Mouse (Mus musculus) adipocyte (in vitro differentiated cells): ENCODE results near the gene Trnau1ap.
"Not testable (repeated sequence)": the region's sequence is repeated elsewhere in the genome, so short reads cannot be mapped to it uniquely, and the experiment has no call there.

Experiments
- DNase-seq: peaks from one replicate; pipeline ENCODE4 v3.0.0-alpha.2; 2016; ENCODE audit warnings: low spot score

Trnau1ap gene

DNA sequence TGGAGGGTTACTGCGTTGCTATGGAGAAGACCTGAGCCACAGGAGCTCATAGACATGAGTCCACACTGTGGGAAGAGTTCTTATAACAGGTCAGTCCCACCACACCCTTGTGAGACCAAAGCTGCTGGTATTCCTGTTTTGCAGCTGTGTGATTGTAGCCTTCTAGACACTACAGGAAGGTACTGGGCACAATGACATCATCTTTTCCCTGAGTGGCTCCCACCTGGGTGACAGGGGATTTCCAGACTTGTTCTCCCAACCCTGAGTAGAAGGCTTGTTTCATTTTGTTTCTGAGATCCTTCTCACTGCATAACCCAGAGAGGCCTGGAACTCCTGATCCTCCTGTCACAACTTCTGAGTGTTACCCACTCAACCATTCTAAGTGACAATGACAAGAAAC lies 29.5 kb downstream of the Trnau1ap start:
- DNase-seq, result no peak

DNA sequence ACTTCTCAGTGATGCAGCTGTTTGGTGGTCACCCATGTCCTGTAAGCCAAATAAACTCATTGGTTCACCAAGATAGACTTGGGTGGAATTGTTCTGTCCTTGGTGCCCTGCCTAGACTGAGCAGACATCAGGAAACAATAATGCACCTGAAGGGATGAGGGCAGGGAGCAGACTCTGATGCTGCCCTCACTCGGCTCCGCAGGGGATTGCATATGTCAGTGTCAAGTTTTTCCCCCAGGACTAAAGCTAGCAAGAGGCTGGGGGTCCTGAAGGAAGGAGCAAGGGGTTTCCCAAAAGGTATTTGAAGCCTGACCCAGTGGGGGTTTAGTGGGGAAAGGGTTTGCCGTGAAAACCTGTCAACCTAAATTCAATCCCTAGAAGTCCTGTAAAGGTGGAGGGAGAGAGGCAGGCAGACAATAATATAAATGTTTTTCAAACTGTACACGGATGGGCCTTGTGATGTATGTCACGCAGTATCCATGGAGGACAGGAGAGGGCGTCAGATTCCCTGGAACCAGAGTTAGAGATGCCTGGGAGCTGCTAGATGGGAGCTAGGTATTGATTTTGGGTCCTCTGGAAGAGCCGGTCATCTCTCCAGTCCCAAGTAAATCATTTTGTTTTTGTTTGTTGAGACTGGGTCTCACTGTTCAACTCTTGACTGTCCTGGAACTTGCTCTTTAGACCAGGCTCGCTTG lies 33.5 kb downstream of the Trnau1ap start:
- DNase-seq, result no peak

DNA sequence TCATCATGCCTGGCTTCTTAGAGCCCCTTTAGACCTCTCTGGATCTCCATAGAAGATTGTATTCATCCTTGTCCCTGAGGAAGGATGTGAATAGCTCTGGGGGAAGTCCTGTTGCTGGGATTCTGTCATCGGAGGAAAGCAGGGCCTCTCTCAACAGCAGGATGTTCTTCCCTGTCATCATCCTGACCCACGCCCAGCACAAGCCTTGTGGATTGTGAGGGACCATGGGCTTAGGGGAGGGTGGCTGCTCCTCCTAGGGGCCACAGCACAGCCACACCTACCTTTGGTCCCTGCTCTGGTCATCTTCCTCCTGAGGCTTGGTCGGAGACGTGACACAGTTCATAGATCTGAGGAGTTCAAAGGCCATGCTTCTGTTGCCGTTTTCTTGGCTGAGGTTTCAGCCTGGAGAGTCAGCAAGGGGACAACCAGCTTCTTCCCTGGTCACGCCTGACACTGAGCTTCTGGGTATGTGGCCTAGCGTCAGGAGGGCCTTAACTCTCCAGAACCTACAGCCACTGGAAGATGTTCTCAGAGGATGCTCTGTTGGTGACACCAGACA lies 35.6 kb downstream of the Trnau1ap start:
- DNase-seq, result no peak

DNA sequence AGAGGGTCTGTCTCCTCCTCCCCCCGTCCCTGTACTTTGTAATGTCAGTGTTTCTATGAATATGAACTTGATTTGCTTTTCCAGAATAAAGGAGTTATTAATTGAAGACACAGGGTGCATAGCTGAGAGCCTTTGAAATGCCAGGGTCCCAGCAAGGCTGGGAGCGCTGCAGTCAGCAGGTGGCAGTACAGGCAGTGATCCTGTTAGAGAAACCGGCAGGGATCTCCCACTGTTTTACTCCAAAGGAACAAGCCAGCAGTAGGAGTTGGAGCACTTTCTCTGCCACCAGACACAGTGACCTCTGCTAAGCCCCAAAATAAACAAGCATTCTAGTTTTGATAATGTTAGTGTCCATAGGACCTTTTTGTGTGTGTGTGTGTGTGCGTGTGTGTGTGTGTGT lies 36.4 kb downstream of the Trnau1ap start:
- peak; percentile 45 for DNase-seq

DNA sequence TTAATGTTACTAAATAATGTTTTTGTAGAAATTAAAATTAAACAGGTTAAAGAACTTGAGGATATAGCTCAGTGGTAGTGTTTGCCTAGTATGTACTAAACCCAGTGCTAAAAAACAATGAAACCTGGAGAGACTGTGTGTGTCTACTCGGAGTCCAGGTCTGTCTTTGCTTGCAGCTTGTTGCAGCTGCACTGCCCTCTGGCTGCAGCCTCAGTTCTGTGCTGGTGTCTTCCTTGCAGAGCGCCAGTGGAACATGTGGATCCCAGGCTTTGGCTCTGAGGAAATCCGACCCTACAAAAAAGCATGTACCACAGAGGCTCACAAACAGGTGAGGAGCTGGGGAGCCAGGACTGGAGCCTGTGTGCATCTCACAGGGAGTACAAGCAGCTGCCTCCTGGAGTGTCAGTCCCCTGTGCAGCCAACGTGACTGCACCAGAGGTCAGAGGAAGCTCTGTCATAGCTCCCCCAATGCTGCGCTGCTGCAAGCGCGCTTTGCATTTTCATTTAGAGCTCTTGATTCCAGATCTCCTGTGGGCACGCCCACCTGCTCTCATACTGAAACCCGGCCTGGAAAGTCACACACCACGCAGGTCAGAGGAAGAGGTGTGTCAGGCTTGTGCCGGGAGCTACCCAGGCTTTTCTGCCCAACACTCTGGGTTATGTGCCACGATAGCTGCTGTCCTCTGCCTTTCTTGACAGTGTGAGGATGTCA lies 37.6 kb downstream of the Trnau1ap start:
- no peak for DNase-seq

DNA sequence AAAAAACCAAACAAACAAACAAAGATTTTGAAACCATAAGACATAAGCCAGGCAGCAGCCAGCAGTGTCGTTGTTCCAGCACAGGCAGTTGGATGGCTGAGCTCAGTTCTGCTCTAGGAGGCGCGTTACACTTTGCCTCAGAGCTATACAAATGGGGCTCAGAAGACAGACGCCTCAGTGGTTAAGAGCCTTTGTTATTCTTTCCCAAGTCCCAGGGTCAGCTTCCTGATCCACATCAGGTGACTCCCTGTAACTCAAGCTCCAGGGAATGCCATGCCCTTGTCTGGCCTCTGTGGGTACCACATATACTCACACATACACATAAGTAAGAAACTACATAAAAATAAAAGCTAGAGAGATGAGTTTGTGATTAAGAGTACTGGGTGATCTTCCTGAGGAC lies 38.3 kb downstream of the Trnau1ap start:
- no peak for DNase-seq

DNA sequence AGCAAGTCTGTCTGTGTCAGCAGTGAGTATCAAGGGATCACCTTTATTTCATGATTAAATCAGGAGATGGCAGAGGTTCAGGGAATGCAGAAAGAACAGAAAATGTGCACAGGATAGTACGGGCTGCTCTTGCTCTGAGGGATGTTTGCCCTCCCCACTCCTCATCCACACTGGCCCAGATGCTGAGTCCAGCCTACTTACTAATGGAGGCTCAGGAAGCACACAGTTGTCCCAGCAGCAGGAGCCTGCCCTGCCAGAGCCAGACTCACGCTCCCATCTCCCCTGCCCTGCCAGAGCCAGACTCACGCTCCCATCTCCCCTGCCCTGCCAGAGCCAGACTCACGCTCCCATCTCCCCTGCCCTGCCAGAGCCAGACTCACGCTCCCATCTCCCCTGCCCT lies 40.5 kb downstream of the Trnau1ap start:
- DNase-seq, result not testable (repeated sequence)

DNA sequence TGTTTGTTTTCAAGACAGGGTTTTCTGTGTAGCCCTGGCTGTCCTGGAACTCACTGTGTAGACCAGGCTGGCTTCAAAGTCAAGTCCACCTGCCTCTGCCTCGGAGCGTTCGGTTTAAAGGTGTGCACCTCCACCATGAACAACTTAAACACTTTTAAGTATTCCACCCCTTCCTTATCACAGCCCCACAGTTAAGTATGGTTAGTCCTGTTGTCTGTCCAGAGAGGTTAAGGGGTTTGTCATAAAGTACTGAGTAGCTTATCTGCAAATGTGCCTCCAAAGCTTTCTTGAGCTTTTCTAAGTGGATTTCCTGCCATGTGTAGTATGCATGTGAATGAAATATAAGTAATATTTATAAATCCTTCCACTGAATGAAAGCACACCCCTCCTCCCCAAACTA lies 53.4 kb downstream of the Trnau1ap start:
- DNase-seq, result no peak

DNA sequence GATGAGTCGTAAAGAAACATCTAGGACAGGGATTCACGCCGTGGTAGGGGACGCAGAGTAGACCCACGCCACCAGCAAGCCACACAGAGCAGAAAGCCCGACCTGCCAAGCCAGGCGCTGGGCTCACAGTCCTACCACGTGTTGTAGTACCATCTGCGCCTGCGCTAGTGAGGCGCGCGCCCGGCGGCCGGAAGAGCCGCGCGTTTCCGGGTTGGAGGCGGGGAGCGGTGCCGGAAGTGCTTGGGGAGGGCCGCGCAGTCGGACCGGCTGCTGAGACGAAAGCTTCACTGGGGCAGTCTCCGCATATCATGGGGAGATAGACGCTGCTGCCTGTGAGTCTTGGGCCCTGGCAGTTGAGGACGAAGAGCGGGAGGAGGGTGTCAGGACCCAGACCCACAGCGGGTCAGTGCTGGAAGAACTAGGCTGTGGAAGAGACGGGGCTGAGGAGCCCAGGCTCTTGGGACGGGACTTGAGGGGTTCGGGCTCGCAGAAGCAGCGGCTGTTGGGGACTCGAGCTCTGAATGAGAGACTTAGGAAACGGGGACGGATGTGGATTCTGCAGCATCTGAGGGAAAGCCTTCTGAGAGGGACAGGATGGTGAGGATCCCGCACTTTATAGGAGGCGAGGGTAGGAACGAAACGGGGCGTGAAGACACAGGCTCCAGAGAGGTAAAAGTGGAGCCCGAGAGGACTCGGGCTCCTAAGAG lies 55.0 kb downstream of the Trnau1ap start, which contains the start of gene Taf12:
Taf12 (plus strand) TSS at position 220 of the 707 bp plus-strand sequence.
- DNase-seq, result peak; percentile 92

DNA sequence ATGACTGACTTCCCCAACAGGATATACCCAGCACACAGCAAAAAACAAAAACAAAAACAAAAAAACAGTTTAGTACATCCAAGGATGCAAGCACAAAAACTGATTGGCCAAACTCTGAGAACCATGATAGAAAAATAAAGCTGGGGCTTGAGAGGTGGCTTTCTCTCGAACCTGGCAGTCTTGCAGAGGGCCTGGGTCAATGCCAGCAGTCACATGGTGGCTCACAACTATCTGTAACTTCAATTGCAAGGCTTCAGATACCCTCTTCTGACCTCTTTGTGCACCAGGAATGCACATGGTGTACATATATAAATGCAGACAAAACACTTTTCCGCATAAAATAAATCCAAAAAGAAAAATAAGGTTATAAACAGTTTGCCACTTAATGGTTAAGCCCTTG lies 56.2 kb downstream of the Trnau1ap start:
- DNase-seq, result peak; percentile 37

DNA sequence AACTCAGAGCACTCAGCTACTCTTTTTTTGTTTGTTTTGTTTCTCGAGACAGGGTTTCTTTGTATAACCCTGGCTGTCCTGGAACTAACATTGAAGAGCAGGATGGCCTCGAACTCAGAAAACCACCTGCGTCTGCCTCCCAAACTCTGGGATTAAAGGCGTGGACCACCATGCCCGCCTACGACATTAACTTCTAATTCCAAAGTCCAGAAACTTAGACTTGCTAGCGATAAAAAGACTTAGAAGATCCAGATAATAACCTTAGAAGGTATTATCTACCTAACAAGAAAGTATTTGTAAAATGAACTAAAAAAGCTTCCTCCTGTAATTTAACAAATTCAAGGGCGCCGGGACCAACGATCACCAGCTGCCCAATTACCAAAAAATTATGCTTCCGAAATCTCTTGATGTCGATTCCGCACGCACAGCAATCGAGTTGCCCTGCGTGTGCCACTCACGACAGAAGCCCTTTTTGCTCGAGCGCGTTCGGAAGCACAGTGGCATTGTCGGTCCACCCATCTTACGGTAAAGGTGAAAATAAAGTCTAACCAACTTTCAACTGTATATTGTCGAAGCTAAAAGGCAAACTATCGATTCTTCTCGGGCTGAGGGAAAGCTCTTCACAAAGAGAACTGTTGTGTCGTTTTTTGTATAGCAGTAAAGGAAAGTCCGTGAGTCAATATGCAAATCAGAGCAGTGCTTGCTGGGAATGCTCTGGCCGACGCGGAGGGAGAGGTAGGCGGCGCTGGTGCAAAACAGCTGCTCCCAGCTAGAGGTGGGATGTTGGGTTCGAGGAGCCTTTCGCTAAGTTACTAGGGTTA lies 59.4 kb downstream of the Trnau1ap start:
- peak; percentile 91 for DNase-seq

DNA sequence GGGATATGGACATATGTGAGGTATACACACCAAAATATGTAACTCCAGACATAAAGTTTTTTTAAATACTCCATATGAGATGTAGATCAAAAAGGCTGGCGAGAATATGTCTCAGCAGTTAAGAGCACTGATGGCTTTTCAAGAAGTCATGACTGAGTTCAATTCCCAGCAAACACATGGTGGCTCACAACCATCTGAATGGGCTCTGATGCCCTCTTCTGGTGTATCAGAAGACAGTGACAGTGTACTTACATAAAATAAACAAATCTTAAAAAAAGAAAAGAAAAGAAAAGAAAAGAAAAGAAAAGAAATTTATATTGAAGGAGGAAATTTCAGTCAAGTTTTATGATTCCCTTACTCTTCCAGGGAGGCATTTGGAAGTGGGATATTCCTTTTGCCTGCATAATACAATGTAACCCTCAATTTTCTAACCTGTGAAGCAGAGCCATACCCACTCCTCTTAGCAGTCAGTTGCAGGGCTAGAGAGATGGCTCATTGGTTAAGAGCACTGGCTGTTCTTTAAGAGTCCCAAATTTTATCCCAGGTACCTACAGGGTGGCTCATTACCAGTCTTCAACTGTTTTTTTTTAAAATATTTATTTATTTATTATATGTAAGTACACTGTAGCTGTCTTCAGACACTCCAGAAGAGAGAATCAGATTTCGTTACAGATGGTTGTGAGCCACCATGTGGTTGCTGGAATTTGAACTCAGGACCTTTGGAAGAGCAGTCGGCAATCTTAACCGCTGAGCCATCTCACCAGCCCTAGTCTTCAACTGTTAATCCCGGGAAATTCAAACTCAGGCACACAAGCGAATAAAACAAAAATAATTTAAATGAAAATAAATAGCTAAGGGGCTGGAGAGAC lies 60.2 kb downstream of the Trnau1ap start:
- DNase-seq, result peak; percentile 58

DNA sequence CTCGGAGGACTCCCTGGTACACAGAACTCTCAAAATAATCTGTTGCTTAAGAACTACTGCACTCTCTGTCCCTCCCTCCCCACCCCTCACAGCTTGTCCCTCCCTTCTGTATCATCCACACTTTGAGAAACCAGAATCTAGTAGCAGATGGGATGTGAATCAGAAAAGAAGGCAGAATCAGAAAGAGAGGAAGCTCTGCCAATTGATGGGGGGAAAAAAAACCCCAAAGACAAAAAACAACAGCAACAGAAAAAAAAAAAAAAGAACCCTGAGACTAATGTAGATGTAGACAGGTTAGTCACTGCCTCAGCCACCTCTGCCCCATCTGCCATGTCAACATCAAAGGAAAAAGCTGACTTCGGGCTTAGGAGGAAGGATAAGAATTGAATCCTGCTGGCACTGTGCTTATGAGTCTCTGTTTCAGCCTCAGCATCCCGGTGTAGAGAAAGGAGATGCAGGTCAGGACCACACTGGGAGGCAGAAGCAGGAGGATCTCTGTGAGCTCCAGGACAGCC lies 62.4 kb downstream of the Trnau1ap start:
- no peak for DNase-seq

DNA sequence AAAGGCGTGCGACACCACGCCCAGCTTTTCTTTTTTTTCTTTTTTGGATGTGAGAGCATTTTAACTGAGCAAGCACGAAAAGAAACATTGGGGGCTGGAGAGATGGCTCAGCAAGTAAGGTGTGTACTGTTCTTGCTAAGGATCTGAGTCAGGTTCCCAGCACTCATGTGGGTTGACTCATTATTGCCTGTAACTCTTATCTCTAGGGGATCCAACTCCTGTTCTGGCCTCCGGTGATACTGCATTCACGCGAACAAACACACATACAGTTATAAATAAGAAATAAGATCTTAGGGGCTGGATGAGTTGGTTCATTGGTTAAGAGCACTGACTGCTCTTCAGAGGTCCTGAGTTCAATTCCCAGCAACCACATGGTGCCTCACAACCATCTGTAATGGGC lies 66.0 kb downstream of the Trnau1ap start:
- DNase-seq, result no peak

DNA sequence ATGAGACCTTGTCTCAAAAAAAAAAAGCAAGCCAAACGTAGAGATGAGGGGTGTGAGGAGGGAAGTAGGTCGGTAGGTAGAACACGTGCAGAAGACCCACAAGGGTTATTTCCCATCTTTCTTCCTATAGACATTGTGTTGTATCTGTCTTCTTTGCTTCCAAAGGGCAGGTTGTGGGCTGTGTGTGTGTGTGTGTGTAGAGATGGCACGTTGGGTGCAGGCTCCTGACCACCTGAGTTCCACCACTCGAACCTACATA lies 67.1 kb downstream of the Trnau1ap start:
- no peak for DNase-seq
